Mouse (Mus musculus) spleen, adult 2 months (tissue): ENCODE data around the gene 1110051M20Rik. TPM values are rescaled to one million over a fixed set of nuclear protein-coding genes. Genes with fewer than 3 reads are reported as not detected.

Experiments
- DNase-seq, 2 experiments: peaks; one replicate each; pipeline versions ENCODE4 v3.0.0 to v3.0.0-alpha.2; 2012 to 2021; ENCODE audit warnings: low spot score in 2 of 2, low read depth in 1 of 2
- H3K27ac ChIP-seq: fragments of 200-500 bp; 2 replicates; pipeline ENCODE4 v1.5.1; 2012; ENCODE audit warnings: low read length, inconsistent platforms; ENCODE audit not compliant: insufficient read depth
- H3K27me3 ChIP-seq: fragments of 200-500 bp; 2 replicates; pipeline ENCODE4 v1.6.1; 2012; ENCODE audit warnings: mild to moderate bottlenecking, moderate library complexity, low read length, inconsistent platforms; ENCODE audit not compliant: control insufficient read depth, insufficient read depth
- H3K36me3 ChIP-seq: fragments of 200-500 bp; 2 replicates; pipeline ENCODE4 v1.6.1; 2012; ENCODE audit warnings: mild to moderate bottlenecking, low read length, inconsistent platforms; ENCODE audit not compliant: control insufficient read depth, insufficient read depth
- H3K4me1 ChIP-seq: fragments of 200-500 bp; 2 replicates; pipeline ENCODE4 v1.6.1; 2011; ENCODE audit warnings: inconsistent platforms; ENCODE audit not compliant: control insufficient read depth, insufficient read depth, insufficient read length
- H3K4me3 ChIP-seq: fragments of 200-500 bp; 2 replicates; pipeline ENCODE4 v1.5.1; 2011; ENCODE audit warnings: mild to moderate bottlenecking, inconsistent platforms; ENCODE audit not compliant: insufficient read depth, insufficient read length; ENCODE audit errors: extremely low read depth
- CTCF ChIP-seq: fragments of 200-500 bp; IDR thresholded peaks from 2 replicates; pipeline ENCODE4 v1.5.1; 2011; ENCODE audit warnings: mild to moderate bottlenecking, inconsistent platforms; ENCODE audit not compliant: insufficient read depth, insufficient read length, insufficient replicate concordance; ENCODE audit errors: extremely low read depth
- POLR2A ChIP-seq: fragments of 200-500 bp; IDR thresholded peaks from 2 replicates; pipeline ENCODE4 v1.6.1; 2011; ENCODE audit warnings: low read depth, low read length, inconsistent platforms
- WGBS: fragments of 180-500 bp; shearing (Covaris S2); methylation state at CpG from one replicate; pipeline ENCODE4 v1.1.7; 2018; 5-methylcytosine and 5-hydroxymethylcytosine counted together
- polyA plus RNA-seq: library from polyadenylated mRNA; depleted of rRNA; stranded (reverse); fragments of >200 nt; gene quantifications from 2 replicates; pipeline ENCODE4 v1.2.3, GENCODE M21; 2012

The 1110051M20Rik gene
- polyA plus RNA-seq, 1 experiment = 5.6 TPM

GRCm38 (mm10) chr2:91322490-91322889, 122.0 kb downstream of the 1110051M20Rik start:
- Histone ChIP-seq H3K27ac (no peak overlapping the region), H3K4me1 (no peaks in the 10 kb centered on the region), H3K27me3 (no peaks in the 10 kb centered on the region), H3K36me3 (no peaks in the 10 kb centered on the region), H3K4me3 (no peak overlapping the region)
- 71% methylated on average over 4 of the region's 4 CpGs for WGBS
- no peak for DNase-seq
- TF ChIP-seq POLR2A = no peak

DNA sequence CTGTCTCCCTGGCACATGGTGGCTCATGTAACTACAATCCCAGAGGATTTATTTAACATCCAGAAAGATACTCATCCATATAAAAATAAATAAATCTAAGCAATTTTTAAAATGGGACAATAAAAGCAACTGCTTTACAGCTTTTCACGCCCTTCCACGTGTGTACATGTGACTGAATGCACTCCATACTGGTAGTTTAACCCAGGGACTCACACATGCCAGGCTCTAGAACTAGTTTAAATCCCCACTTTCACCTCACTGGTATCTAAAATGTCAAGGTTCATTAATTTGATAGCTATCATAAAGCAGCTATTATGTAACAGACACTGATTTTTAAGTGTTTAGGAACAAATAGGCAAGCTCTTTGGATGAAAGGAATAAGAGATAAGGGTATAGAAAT, 122.6 kb downstream of the 1110051M20Rik start:
- H3K27me3 ChIP-seq = no peaks in the 10 kb centered on the region
- no peak for TF ChIP-seq CTCF
- no peak for TF ChIP-seq POLR2A
- H3K4me3 ChIP-seq = no peak overlapping the region
- no peak for DNase-seq
- no peak overlapping the region for H3K27ac ChIP-seq
- no peaks in the 10 kb centered on the region for H3K4me1 ChIP-seq
- no peaks in the 10 kb centered on the region for H3K36me3 ChIP-seq
- WGBS = 93% methylated on average over 2 of the region's 2 CpGs

- no peak for DNase-seq
- no peaks in the 10 kb centered on the region for H3K36me3 ChIP-seq
Measured at GRCm38 (mm10) chr2:91320559-91321529, 123.7 kb downstream of the 1110051M20Rik start.

DNA sequence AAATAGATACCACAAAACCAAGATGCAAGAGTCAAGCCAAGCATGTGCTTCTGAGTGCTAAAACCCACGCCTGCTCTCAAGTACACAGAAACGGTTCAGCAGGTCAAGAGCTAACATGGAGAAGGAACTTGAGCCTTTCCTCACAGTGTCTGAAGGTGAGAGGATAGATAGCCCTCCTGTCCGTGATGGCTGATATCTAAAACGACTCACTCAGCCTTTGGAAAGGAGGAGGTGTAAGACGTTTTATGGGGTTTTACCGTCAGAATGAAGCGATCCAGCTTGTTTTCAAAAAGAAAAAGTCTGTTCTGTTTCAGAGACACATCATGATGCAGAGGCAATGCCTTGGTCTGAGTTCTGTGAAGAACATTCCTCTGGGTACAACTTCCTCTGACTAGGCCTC, 130.3 kb downstream of the 1110051M20Rik start:
- TF ChIP-seq CTCF (no peak), POLR2A (no peak)
- H3K27ac ChIP-seq = no peak overlapping the region
- H3K4me1 ChIP-seq = no peaks in the 10 kb centered on the region
- no peaks in the 10 kb centered on the region for H3K36me3 ChIP-seq
- WGBS = 93% methylated on average over 7 of the region's 7 CpGs
- no peaks in the 10 kb centered on the region for H3K27me3 ChIP-seq
- no peak overlapping the region for H3K4me3 ChIP-seq
- DNase-seq = no peak

More at GRCm38 (mm10) chr2:91320559-91321529, 123.7 kb downstream of the 1110051M20Rik start:
- TF ChIP-seq POLR2A (no peak), CTCF (no peak)
- Histone ChIP-seq H3K4me3 (no peak overlapping the region), H3K4me1 (no peaks in the 10 kb centered on the region), H3K27me3 (no peaks in the 10 kb centered on the region), H3K27ac (no peak overlapping the region)
- 79% methylated on average over 10 of the region's 10 CpGs for WGBS

DNA sequence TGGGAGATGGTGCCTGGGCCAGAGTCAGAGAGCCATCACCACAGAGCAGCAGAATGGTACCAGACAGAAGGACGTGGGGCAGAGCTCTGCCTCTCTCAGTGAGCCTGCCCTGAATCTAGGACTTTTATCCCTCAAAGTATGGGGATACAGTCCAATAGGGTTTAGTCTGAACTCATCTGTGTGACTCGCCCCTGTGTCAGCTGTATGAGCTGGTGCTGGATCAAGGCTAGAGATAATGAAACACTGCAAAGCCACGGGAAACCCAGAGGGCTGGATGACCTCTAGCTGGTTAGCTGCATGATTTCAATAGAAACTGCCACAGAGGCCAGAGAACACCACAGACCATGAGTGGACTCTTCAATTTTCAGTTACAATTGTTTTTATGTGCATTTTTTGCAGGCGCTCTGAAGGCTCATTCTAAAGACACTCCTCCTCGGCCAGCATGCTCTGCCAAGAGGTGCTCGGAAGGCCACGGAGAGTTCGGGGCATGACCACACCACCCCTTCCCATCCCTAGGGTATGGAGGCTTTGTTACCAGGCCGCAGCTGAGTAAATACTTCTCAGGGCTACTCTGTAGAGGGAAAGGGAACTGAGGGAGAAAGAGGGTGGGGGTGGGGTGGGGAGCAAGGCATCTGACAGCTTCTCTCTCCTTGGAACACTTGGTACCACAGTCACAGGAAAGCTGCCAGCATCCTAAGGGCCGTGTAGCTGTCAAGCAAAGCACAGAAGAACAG, 131.8 kb downstream of the 1110051M20Rik start:
- Histone ChIP-seq H3K4me1 (no peaks in the 10 kb centered on the region), H3K4me3 (no peak overlapping the region), H3K36me3 (no peaks in the 10 kb centered on the region), H3K27ac (no peak overlapping the region), H3K27me3 (no peaks in the 10 kb centered on the region)
- TF ChIP-seq POLR2A = no peak
- no peak for TF ChIP-seq CTCF
- DNase-seq = no peak
- 86% methylated on average over 10 of the region's 10 CpGs for WGBS

- WGBS = 85% methylated on average over 3 of the region's 3 CpGs
- TF ChIP-seq POLR2A (no peak), CTCF (no peak)
Measured at GRCm38 (mm10) chr2:91309546-91309945, 135.0 kb downstream of the 1110051M20Rik start.

DNA sequence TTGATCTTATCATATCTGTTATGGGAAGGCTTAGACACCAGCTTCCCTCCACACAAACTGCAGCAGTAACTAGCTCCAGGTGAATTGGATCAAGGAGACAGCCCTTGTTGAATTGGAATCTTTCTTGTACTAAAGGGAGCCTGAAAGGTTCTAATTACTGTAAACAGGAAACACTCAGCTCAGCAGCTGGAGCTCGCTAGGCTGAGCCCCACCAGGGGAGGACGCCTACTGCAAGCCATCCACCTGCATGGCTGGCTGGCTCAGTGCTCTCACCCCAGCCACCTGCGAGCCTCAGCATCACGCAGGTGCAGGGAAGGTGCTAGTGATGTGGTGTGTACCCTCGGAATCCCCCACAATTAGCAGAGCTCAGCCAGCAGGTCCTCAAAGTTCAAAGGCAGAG, 135.8 kb downstream of the 1110051M20Rik start:
- DNase-seq = no peak
- TF ChIP-seq POLR2A = no peak
- no peak for TF ChIP-seq CTCF
- 40% methylated on average over 5 of the region's 5 CpGs for WGBS
- H3K36me3 ChIP-seq = no peaks in the 10 kb centered on the region
- H3K4me3 ChIP-seq = no peak overlapping the region
- no peaks in the 10 kb centered on the region for H3K27me3 ChIP-seq
- H3K27ac ChIP-seq = no peak overlapping the region
- H3K4me1 ChIP-seq = no peaks in the 10 kb centered on the region

More at GRCm38 (mm10) chr2:91309546-91309945, 135.0 kb downstream of the 1110051M20Rik start:
- no peak overlapping the region for H3K4me3 ChIP-seq
- H3K27ac ChIP-seq = no peak overlapping the region
- H3K36me3 ChIP-seq = no peaks in the 10 kb centered on the region
- no peak for DNase-seq
- H3K4me1 ChIP-seq = no peaks in the 10 kb centered on the region
- H3K27me3 ChIP-seq = no peaks in the 10 kb centered on the region
